Mouse (Mus musculus) intestine, embryonic 14.5 days (tissue): ENCODE results near the gene Pax2. TPM values are rescaled to one million over a fixed set of nuclear protein-coding genes. Genes with fewer than 3 reads are reported as not detected.

ENCODE experiments used
- microRNA-seq: library from miRNA; unstranded; fragments of <30 nt; microRNA quantifications from one replicate; pipeline ENCODE4, GENCODE M21; 2016
- polyA plus RNA-seq: library from polyadenylated mRNA; unstranded; fragments of >200 nt; fragmentation: Nextera tagmentation; extraction: Ambion mirVana; gene quantifications from 2 replicates; pipeline ENCODE4 v1.2.1, GENCODE M21; 2014

The Pax2 gene
- polyA plus RNA-seq, 1 experiment from 2014 or later = not detected

Small RNA genes lying within 50 kb of the gene (microRNA-seq; reads per million reads assigned to microRNA genes)
- gene Mir6405 = not detected

Other genes starting within 250 kb of the Pax2 start
- gene Sec31b, start 210.2 kb upstream of the Pax2 start, polyA plus RNA-seq = 0.41 and 0.48 TPM in 2 replicates
- gene Gm20538, start 203.2 kb upstream of the Pax2 start, polyA plus RNA-seq = not detected in 2 replicates
- gene Ndufb8, start 200.6 kb upstream of the Pax2 start, polyA plus RNA-seq = 595 and 617 TPM in 2 replicates
- gene Hif1an, start 193.2 kb upstream of the Pax2 start, polyA plus RNA-seq = 24.8 TPM in 2 replicates
- gene Slf2, start 175.1 kb downstream of the Pax2 start, polyA plus RNA-seq = 54.1 and 60.8 TPM in 2 replicates
- gene Sema4g, start 233.1 kb downstream of the Pax2 start, polyA plus RNA-seq = 14.5 and 16.3 TPM in 2 replicates
- gene Twnk, start 249.6 kb downstream of the Pax2 start, polyA plus RNA-seq = 16.7 and 18.4 TPM in 2 replicates